Mouse (Mus musculus) testis, adult 2 months (tissue): ENCODE results near the gene Snapc2.

ENCODE experiments used
- CTCF ChIP-seq: fragments of 200-500 bp; IDR thresholded peaks from 2 replicates; pipeline ENCODE4 v1.5.1; 2012; ENCODE audit warnings: low read depth, mild to moderate bottlenecking, inconsistent platforms, low read length, moderate library complexity; ENCODE audit not compliant: control insufficient read depth, insufficient read depth, insufficient replicate concordance
- POLR2A ChIP-seq: fragments of 200-500 bp; IDR thresholded peaks from 2 replicates; pipeline ENCODE4 v1.6.1; 2012; ENCODE audit warnings: low read depth, mild to moderate bottlenecking, inconsistent platforms, low read length, moderate library complexity; ENCODE audit not compliant: control insufficient read depth

- TF ChIP-seq CTCF (peak; percentile 74; the same call in 1 of the 2 replicates), POLR2A (peak; percentile 14; the same call in 1 of the 2 replicates)
These were observed 2.4 kb upstream of the Snapc2 start for GRCm38 (mm10) chr8:4250306-4250970.
